Mouse (Mus musculus) C2C12 (cell line): ENCODE data around the gene Lrtm1.

Source experiments
- CTCF ChIP-seq: IDR thresholded peaks from one replicate; pipeline ENCODE4 v1.5.1; 2011; ENCODE audit not compliant: control insufficient read depth, insufficient read depth, insufficient read length
- USF1 ChIP-seq: IDR thresholded peaks from one replicate; pipeline ENCODE4 v1.6.1; 2011; ENCODE audit warnings: low read depth, mild to moderate bottlenecking, control low read depth, moderate library complexity

- TF ChIP-seq USF1 (no peak), CTCF (no peak)
These were observed at the start of gene Lrtm1 for GRCm38 (mm10) chr14:29017883-29018282.
